Mouse (Mus musculus) kidney, adult 2 months (tissue): Measurements from ENCODE around the gene Kxd1. TPM values are rescaled to one million over a fixed set of nuclear protein-coding genes. Genes with fewer than 3 reads are reported as not detected.

Experiments
- DNase-seq: peaks from one replicate; pipeline ENCODE4 v3.0.0; 2021
- H3K27ac ChIP-seq: fragments of 200-500 bp; 2 replicates; pipeline ENCODE4 v1.5.1; 2012; ENCODE audit warnings: low read depth, low read length, control low read depth, inconsistent platforms; ENCODE audit not compliant: insufficient read depth
- H3K27me3 ChIP-seq: fragments of 200-500 bp; replicated peaks from 2 replicates; pipeline ENCODE4 v1.6.1; 2012; ENCODE audit warnings: mild to moderate bottlenecking, moderate library complexity, low read length, inconsistent platforms; ENCODE audit not compliant: control insufficient read depth, insufficient read depth
- H3K36me3 ChIP-seq: fragments of 200-500 bp; 2 replicates; pipeline ENCODE4 v1.6.1; 2012; ENCODE audit warnings: mild to moderate bottlenecking, moderate library complexity, low read length, inconsistent platforms; ENCODE audit not compliant: control insufficient read depth, insufficient read depth
- H3K4me1 ChIP-seq: fragments of 200-500 bp; 2 replicates; pipeline ENCODE4 v1.6.1; 2011; ENCODE audit warnings: low read length; ENCODE audit not compliant: control insufficient read depth, insufficient read depth
- H3K4me3 ChIP-seq: fragments of 200-500 bp; 2 replicates; pipeline ENCODE4 v1.5.1; 2011; ENCODE audit warnings: mild to moderate bottlenecking, low read depth, low read length, control low read depth; ENCODE audit not compliant: insufficient read depth
- CTCF ChIP-seq: fragments of 200-500 bp; conservative IDR thresholded peaks from 2 replicates; pipeline ENCODE4 v1.5.1; 2011; ENCODE audit warnings: low read depth, mild to moderate bottlenecking, control low read depth, low read length, moderate library complexity, mixed read lengths; ENCODE audit not compliant: insufficient read depth, insufficient read length
- POLR2A ChIP-seq: fragments of 200-500 bp; IDR thresholded peaks from one replicate; pipeline ENCODE4 v1.6.1; 2011; ENCODE audit warnings: low read depth, low read length, control low read depth
- WGBS: fragments of 180-500 bp; shearing (Covaris S2); methylation state at CpG from one replicate; pipeline ENCODE4 v1.1.7; 2018; 5-methylcytosine and 5-hydroxymethylcytosine counted together
- polyA plus RNA-seq: library from polyadenylated mRNA; depleted of rRNA; stranded (reverse); fragments of >200 nt; gene quantifications from 2 replicates; pipeline ENCODE4 v1.2.3, GENCODE M21; 2012

Kxd1 gene
- polyA plus RNA-seq, 1 experiment = 151 TPM

- H3K36me3 ChIP-seq = no peaks in the 10 kb centered on the region
- H3K4me3 ChIP-seq = no peak overlapping the region
- no peaks in the 10 kb centered on the region for H3K27me3 ChIP-seq
- no peak overlapping the region for H3K27ac ChIP-seq
- peaks cover 13% of the 10 kb centered on the region; the same call in 1 of the 2 replicates for H3K4me1 ChIP-seq
- TF ChIP-seq POLR2A = no peak
- TF ChIP-seq CTCF = no peak
- no peak for DNase-seq
- 64% methylated on average over 5 of the region's 5 CpGs for WGBS
Measured at GRCm38 (mm10) chr8:70529299-70529698, 1.5 kb upstream of the Kxd1 start.

GRCm38 (mm10) chr8:70528182-70528797, 534 bp upstream of the Kxd1 start:
- no peak for DNase-seq
- TF ChIP-seq CTCF (no peak), POLR2A (no peak)
- Histone ChIP-seq H3K27me3 (no peaks in the 10 kb centered on the region), H3K4me3 (peak overlapping the region; percentile 79), H3K36me3 (no peaks in the 10 kb centered on the region), H3K27ac (peak overlapping the region; percentile 27; the same call in 1 of the 2 replicates), H3K4me1 (peaks cover 13% of the 10 kb centered on the region; the same call in 1 of the 2 replicates)
- 13% methylated on average over 13 of the region's 13 CpGs for WGBS

- H3K27ac ChIP-seq = peak overlapping the region; percentile 62; the same call in 1 of the 2 replicates
- H3K4me1 ChIP-seq = peaks cover 13% of the 10 kb centered on the region; the same call in 1 of the 2 replicates
- no peak for DNase-seq
- TF ChIP-seq POLR2A = no peak
- H3K4me3 ChIP-seq = peak overlapping the region; percentile 79
- WGBS = under 1% methylated on average over 8 of the region's 8 CpGs
- no peaks in the 10 kb centered on the region for H3K36me3 ChIP-seq
- no peaks in the 10 kb centered on the region for H3K27me3 ChIP-seq
Measured at GRCm38 (mm10) chr8:70527111-70527511, 645 bp downstream of the Kxd1 start.

DNA sequence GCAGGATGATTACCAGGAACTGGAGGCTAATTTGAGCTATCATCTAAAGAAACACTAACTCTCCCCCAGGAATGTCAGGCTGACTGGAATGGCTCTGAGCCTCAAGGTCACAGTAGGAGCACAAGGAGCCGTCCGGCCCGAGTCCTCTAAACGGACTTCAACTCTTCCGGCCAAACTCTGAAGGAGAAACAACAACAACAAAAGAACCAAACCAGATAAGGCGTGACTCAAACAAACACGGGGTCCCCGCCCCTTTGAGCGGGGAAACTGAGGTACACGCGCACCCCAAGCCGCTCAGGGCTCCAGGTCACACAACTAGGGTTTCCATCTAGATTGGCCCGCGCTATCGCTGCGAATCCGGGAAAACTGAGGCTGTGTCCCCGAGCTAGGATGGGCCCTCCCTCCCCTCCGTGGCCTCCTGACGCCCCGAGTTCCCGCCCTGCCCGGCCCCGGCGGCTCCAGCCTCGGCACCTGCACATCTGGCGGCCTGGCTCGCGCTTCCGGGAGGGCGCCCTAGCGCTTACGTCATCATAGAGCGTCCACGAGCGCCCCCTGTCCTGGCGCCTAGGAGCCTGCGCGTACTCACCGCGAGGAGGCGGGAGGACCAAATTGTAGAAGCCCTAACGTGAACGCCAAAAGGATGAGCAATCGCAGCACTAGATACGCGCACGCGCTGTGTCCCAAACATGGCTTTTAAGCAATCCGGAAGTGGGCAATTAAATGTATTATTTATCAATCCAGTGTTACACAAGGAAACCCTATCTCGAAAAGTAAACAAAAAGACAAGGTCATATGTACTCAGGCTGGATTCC, 5.0 kb downstream of the Kxd1 start:
- Histone ChIP-seq H3K27ac (peak overlapping the region; percentile 77), H3K4me1 (peaks cover 4% of the 10 kb centered on the region; the same call in 1 of the 2 replicates), H3K27me3 (no peaks in the 10 kb centered on the region), H3K36me3 (no peaks in the 10 kb centered on the region), H3K4me3 (peak overlapping the region; percentile 69)
- DNase-seq = peak; percentile 98
- WGBS = under 1% methylated on average over 51 of the region's 51 CpGs
- TF ChIP-seq CTCF (peak; percentile 59), POLR2A (peak; percentile 44)

DNA sequence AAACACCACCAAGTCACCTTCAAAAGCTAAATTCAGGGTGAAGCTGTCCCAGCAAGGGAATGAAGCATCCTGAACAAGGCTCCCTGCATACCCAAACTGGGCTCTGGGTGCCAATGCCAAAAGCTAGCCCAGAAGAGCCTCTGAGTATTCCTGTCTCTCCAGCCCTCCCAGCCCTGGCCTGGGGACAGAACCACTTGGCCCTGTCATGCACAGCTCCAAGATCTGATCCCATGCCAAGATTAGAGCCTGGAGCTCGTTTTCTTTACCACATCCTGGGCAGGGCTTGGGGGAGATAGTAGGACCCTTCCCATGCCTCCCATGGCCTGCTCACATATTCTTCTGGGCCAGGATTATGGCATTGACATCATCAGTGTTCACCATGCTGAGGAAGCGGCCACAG, 8.2 kb downstream of the Kxd1 start:
- TF ChIP-seq CTCF = no peak
- no peak for TF ChIP-seq POLR2A
- Histone ChIP-seq H3K4me3 (no peak overlapping the region), H3K27ac (no peak overlapping the region), H3K36me3 (no peaks in the 10 kb centered on the region), H3K4me1 (no peaks in the 10 kb centered on the region; the same call in 1 of the 2 replicates), H3K27me3 (no peaks in the 10 kb centered on the region)
- no peak for DNase-seq
- 64% methylated on average over 2 of the region's 2 CpGs for WGBS

- Histone ChIP-seq H3K4me3 (no peak overlapping the region), H3K4me1 (no peaks in the 10 kb centered on the region; the same call in 1 of the 2 replicates), H3K36me3 (no peaks in the 10 kb centered on the region), H3K27me3 (no peaks in the 10 kb centered on the region), H3K27ac (no peak overlapping the region)
- TF ChIP-seq POLR2A (no peak), CTCF (no peak)
- WGBS = 90% methylated on average over 6 of the region's 6 CpGs
- DNase-seq = no peak
Measured at GRCm38 (mm10) chr8:70519043-70519442, 8.7 kb downstream of the Kxd1 start.

DNA sequence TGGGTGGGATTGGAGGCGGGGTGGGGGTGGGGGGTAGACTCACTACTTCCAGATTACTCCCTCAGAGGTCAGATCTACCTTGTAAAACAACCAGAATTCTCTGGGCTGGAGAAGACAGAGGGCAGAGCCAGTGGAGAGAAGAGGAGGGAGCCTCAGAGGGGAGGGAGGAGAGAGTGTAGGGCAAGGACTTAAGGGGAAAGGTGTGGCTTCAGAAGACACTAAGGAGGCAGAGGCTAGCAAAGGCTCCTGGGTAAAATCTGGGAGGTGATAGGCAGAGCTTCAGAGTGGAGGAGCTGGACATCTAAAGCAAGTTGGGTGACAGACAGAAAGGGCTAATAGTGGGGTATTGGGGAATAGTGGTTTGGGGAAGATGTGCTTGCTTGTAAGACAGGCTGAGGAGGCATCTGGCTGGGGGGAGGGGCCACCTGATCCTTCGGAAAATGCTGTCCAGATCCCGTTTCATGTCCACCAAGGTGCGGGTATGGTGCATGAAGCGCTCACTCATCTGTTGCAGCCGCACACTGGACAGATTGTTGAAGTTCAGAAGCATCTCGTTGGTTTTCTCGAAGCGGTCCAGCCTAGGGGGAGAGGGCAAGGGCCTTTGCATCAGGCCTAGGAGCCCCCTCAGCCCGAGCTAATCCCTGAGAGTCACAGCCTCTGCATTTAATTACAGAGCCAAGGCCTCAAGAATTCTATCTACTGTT, 9.7 kb downstream of the Kxd1 start:
- no peak for TF ChIP-seq CTCF
- TF ChIP-seq POLR2A = no peak
- DNase-seq = no peak
- H3K36me3 ChIP-seq = no peaks in the 10 kb centered on the region
- 64% methylated on average over 10 of the region's 10 CpGs for WGBS
- H3K4me3 ChIP-seq = no peak overlapping the region
- H3K27me3 ChIP-seq = no peaks in the 10 kb centered on the region
- peaks cover 4% of the 10 kb centered on the region; the same call in 1 of the 2 replicates for H3K4me1 ChIP-seq
- H3K27ac ChIP-seq = no peak overlapping the region
